8 mouse cellular contexts compared by ENCODE assay signal in the genomic region with DNA sequence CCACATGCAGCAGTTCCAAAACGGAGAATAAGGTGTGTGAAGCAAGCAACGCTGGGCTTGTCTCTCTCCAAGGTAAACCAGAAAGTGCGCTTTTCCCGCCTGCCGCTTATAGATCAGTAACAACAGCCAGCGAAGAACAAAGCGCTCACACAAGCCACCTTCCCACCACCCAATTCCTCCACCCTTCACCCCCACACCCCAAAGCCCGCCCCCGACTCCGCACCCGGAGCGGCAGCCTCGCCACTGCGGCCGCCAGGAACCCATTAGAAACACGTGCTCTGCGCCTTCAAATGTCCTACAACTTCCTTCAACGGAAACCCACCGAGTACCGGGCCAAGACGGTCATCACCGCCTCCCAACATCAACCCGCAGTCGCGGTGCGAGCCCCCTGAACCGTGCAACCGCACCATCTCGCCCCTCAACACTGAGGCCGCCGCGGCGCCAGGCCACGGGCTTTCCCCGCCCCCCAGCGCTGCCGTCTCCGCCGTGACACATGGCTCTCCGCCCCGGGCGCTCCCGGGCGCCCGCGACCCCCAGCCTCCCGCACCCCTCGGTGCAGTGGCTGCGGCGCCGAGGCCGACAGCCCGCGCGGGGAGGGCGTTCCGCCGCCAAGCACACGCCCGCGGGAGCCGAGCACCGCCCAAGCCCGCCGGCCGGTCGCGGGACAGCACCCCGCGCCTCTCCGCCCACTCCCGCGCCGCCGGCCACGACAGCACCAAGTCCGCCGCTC. TPM values are rescaled to one million over a fixed set of nuclear protein-coding genes. Genes with fewer than 3 reads are reported as not detected.
DNase-seq lines count a peak whose midpoint lies in the region; ATAC-seq and TF ChIP-seq lines count a peak whose summit lies in the region.

No protein-coding gene starts in this region.

- no peaks in the 10 kb centered on the region for H3K9me3 ChIP-seq in hindbrain, embryonic 16.5 days (ENCODE audit: control insufficient read depth, low read length)

- WGBS in hindbrain, embryonic 16.5 days: under 1% methylated on average over 58 of the region's 78 CpGs
- under 1% methylated on average over 68 of the region's 78 CpGs for WGBS in macrophage (ENCODE audit: missing documents)

- H3K27me3 ChIP-seq in hindbrain, embryonic 16.5 days (replicated peaks; ENCODE audit: control insufficient read depth, insufficient read depth, low read length): no peaks in the 10 kb centered on the region

- H3K36me3 ChIP-seq in hindbrain, embryonic 16.5 days (ENCODE audit: control insufficient read depth, insufficient read depth, low read length): peaks cover under 1% of the 10 kb centered on the region
- H3K36me3 ChIP-seq in macrophage (ENCODE audit: inconsistent target): peaks cover 11% of the 10 kb centered on the region; the same call in 1 of the 2 replicates

- H3K4me3 ChIP-seq in hindbrain, embryonic 16.5 days (ENCODE audit: low read length): peak overlapping the region; percentile 89
- peak overlapping the region; percentile 88 for H3K4me3 ChIP-seq in left cerebral cortex, adult 2 months
- peak overlapping the region; percentile 64 for H3K4me3 ChIP-seq in macrophage (ENCODE audit: inconsistent target)

- ATAC-seq in hindbrain, embryonic 16.5 days: peak; percentile 4
- ATAC-seq in monocyte, adult 5-6 weeks (replicated peaks; ENCODE audit: insufficient number of reproducible peaks, low FRiP score, low TSS enrichment, poor library complexity, severe bottlenecking): no peak

- TF ChIP-seq CTCF in left cerebral cortex, adult 2 months (IDR thresholded peaks at IDR 0.05): no peak

- peak overlapping the region; percentile 65 for H3K4me2 ChIP-seq in hindbrain, embryonic 16.5 days (ENCODE audit: low read length)

- H3K4me1 ChIP-seq in hindbrain, embryonic 16.5 days (ENCODE audit: control insufficient read depth, insufficient read depth, low read depth, low read length): peaks cover 14% of the 10 kb centered on the region

- peak overlapping the region; percentile 98 for H3K9ac ChIP-seq in hindbrain, embryonic 16.5 days (ENCODE audit: low read depth, low read length)

- H3K79me2 ChIP-seq in macrophage (ENCODE audit: inconsistent target): peaks cover 51% of the 10 kb centered on the region

- peak overlapping the region; percentile 100 for H3K27ac ChIP-seq in hindbrain, embryonic 16.5 days (ENCODE audit: low read depth, low read length)
- peak overlapping the region; percentile 89 for H3K27ac ChIP-seq in left cerebral cortex, adult 2 months
- peak overlapping the region; percentile 22; the same call in 1 of the 2 replicates for H3K27ac ChIP-seq in macrophage

- DNase-seq in adipocyte (ENCODE audit: low spot score): peak; percentile 26
- DNase-seq in cerebellum, postnatal 25 days: peak; percentile 58 to 68
- peak; percentile 22 for DNase-seq in gastrocnemius, adult 18-20 months (ENCODE audit: low spot score)
- DNase-seq in left cerebral cortex, adult 2 months (ENCODE audit: extremely low spot score in 1 of 2, low spot score in 2 of 2): peak; percentile 49 to 59
- peak; percentile 58 for DNase-seq in right cerebral cortex, postnatal 25 days

- intact Hi-C loops in left cerebral cortex, adult 2 months (cut with DNase I): no loop called here

RNA-seq across cellular contexts. Expression of a gene that starts 1.1 kb away (rescaled TPM):
- total RNA-seq in gastrocnemius, adult 18-20 months (2021): 10 to 100 TPM; 51.4 to 68.7 TPM
- 67.1 and 71.6 TPM in 2 replicates for polyA plus RNA-seq in hindbrain, embryonic 16.5 days (2015; fragmentation: Nextera tagmentation; extraction: Ambion mirVana)
- 10 to 100 TPM; 68.7 to 71.3 TPM for total RNA-seq in left cerebral cortex, adult 2 months (2021)
- 100 to 1,000 TPM; 158 to 311 (median 218) TPM for total RNA-seq in macrophage (2018; cell fraction: chromatin; rRNA removed)
- total RNA-seq in macrophage (2018; cell fraction: cytosol; rRNA removed): 10 to 100 TPM; 44.5 to 87.7 (median 64.7) TPM
- total RNA-seq in macrophage (2018; cell fraction: nucleus; rRNA removed): 100 to 1,000 TPM in 25 of 26 experiments, 10 to 100 TPM in 1; 93.2 to 233 (median 144) TPM
- polyA plus RNA-seq in macrophage (2018): 51.6 to 196 TPM (median 122 TPM) in 3 replicates
- 112 to 157 TPM (median 127 TPM) in 3 replicates for total RNA-seq in monocyte, adult 5-6 weeks (2017)

RNA-seq across cellular contexts. Expression of a gene that starts 24.8 kb away (rescaled TPM):
- not detected for total RNA-seq in gastrocnemius, adult 18-20 months (2021)
- polyA plus RNA-seq in hindbrain, embryonic 16.5 days (2015; fragmentation: Nextera tagmentation; extraction: Ambion mirVana): 0.70 and 1.2 TPM in 2 replicates
- under 1 TPM in 1 of 2 experiments, not detected in 1; 0.84 TPM for total RNA-seq in left cerebral cortex, adult 2 months (2021)
- 10 to 100 TPM in 8 of 26 experiments, 1 to 10 TPM in 17, not detected in 1; 2.1 to 16.7 (median 6.4) TPM for total RNA-seq in macrophage (2018; cell fraction: chromatin; rRNA removed)
- 1 to 10 TPM in 1 of 26 experiments, under 1 TPM in 4, not detected in 21; 0.31 to 1.1 (median 0.38) TPM for total RNA-seq in macrophage (2018; cell fraction: cytosol; rRNA removed)
- total RNA-seq in macrophage (2018; cell fraction: nucleus; rRNA removed): 10 to 100 TPM in 1 of 26 experiments, 1 to 10 TPM in 22, not detected in 3; 1.1 to 10.7 (median 3.6) TPM
- polyA plus RNA-seq in macrophage (2018): not detected in 3 replicates
- total RNA-seq in monocyte, adult 5-6 weeks (2017): not detected in 3 replicates

RNA-seq across cellular contexts. Expression of a gene that starts 42.5 kb away (rescaled TPM):
- total RNA-seq in gastrocnemius, adult 18-20 months (2021): 10 to 100 TPM; 12.8 to 13.6 TPM
- polyA plus RNA-seq in hindbrain, embryonic 16.5 days (2015; fragmentation: Nextera tagmentation; extraction: Ambion mirVana): 39.7 and 41.1 TPM in 2 replicates
- 10 to 100 TPM; 51.7 to 59.9 TPM for total RNA-seq in left cerebral cortex, adult 2 months (2021)
- total RNA-seq in macrophage (2018; cell fraction: chromatin; rRNA removed): 10 to 100 TPM; 21.8 to 99.0 (median 67.5) TPM
- 10 to 100 TPM; 13.2 to 34.7 (median 21.1) TPM for total RNA-seq in macrophage (2018; cell fraction: cytosol; rRNA removed)
- 10 to 100 TPM; 19.3 to 63.9 (median 33.7) TPM for total RNA-seq in macrophage (2018; cell fraction: nucleus; rRNA removed)
- polyA plus RNA-seq in macrophage (2018): 24.9 to 35.5 TPM (median 30.3 TPM) in 3 replicates
- 34.1 to 44.9 TPM (median 35.3 TPM) in 3 replicates for total RNA-seq in monocyte, adult 5-6 weeks (2017)

Comparison
In these comparisons a context has a peak if more than half of its experiments do, and no peak if none do; other contexts are left out.
1. H3K27ac ChIP-seq: peak in every context shown above with its lines; median percentile 100 in hindbrain, embryonic 16.5 days; 89 in left cerebral cortex, adult 2 months; 22 in macrophage.